Mouse (Mus musculus) megakaryocyte progenitor cell, adult 5-6 weeks (primary cell): ENCODE results near the gene Paqr9. TPM values are rescaled to one million over a fixed set of nuclear protein-coding genes. Genes with fewer than 3 reads are reported as not detected.

Source experiments
- ATAC-seq: replicated peaks from 2 replicates; pipeline ENCODE4 v1.8.0; 2016; ENCODE audit warnings: mild to moderate bottlenecking, moderate TSS enrichment, inconsistent platforms; ENCODE audit not compliant: poor library complexity
- total RNA-seq, 2 experiments: library from RNA; stranded (forward) in 1 of 2; stranded (reverse) in 1 of 2; fragments of 157-497, 149-512 nt in 1 of 2; fragments of 200-1000 nt in 1 of 2; gene quantifications; 2 replicates each; pipeline versions ENCODE4 v1.2.3 to v1.2.4; 2015 to 2017

Gene Paqr9
- total RNA-seq, 2 experiments from 2014 or later, result 1.7 to 4.4 TPM

- no peak for ATAC-seq
Observed at GRCm38 (mm10) chr9:95572558-95572957, 13.1 kb downstream of the Paqr9 start.

GRCm38 (mm10) chr9:95574116-95574515 is 14.7 kb downstream of the Paqr9 start:
- no peak for ATAC-seq

GRCm38 (mm10) chr9:95577502-95577901 is 18.0 kb downstream of the Paqr9 start:
- no peak for ATAC-seq

GRCm38 (mm10) chr9:95578366-95578895 is 19.0 kb downstream of the Paqr9 start:
- no peak for ATAC-seq

GRCm38 (mm10) chr9:95581021-95581757 is 21.7 kb downstream of the Paqr9 start:
- ATAC-seq, result no peak

GRCm38 (mm10) chr9:95581758-95582515 is 22.5 kb downstream of the Paqr9 start:
- no peak for ATAC-seq

GRCm38 (mm10) chr9:95582555-95582954 is 23.1 kb downstream of the Paqr9 start:
- ATAC-seq, result no peak

- ATAC-seq, result no peak
Observed at GRCm38 (mm10) chr9:95586046-95586445, 26.6 kb downstream of the Paqr9 start.

- ATAC-seq, result no peak; the same call in 1 of the 2 replicates
Observed at GRCm38 (mm10) chr9:95588070-95588469, 28.6 kb downstream of the Paqr9 start.

- ATAC-seq, result no peak
Observed at GRCm38 (mm10) chr9:95594291-95594690, 34.8 kb downstream of the Paqr9 start.

GRCm38 (mm10) chr9:95597466-95598178 is 38.2 kb downstream of the Paqr9 start:
- no peak for ATAC-seq

- no peak; the same call in 1 of the 2 replicates for ATAC-seq
Observed at GRCm38 (mm10) chr9:95598179-95598721, 38.8 kb downstream of the Paqr9 start.

GRCm38 (mm10) chr9:95599399-95599798 is 39.9 kb downstream of the Paqr9 start:
- peak; percentile 72 for ATAC-seq

- ATAC-seq, result no peak
Observed at GRCm38 (mm10) chr9:95602849-95603248, 43.4 kb downstream of the Paqr9 start.

- no peak for ATAC-seq
Observed at GRCm38 (mm10) chr9:95603316-95603715, 43.9 kb downstream of the Paqr9 start.

- no peak for ATAC-seq
Observed at GRCm38 (mm10) chr9:95607196-95607595, 47.7 kb downstream of the Paqr9 start.

GRCm38 (mm10) chr9:95612246-95612768 is 52.9 kb downstream of the Paqr9 start:
- ATAC-seq, result no peak

- ATAC-seq, result no peak
Observed at GRCm38 (mm10) chr9:95613426-95614127, 54.1 kb downstream of the Paqr9 start.

- ATAC-seq, result no peak
Observed at GRCm38 (mm10) chr9:95614861-95615615, 55.6 kb downstream of the Paqr9 start.
